Mouse (Mus musculus) bone marrow macrophage, adult 2 months (primary cell): ENCODE data around the gene Rps28.

ENCODE experiments used
- CTCF ChIP-seq: IDR thresholded peaks from 2 replicates; pipeline ENCODE4 v1.5.1; 2012; ENCODE audit warnings: low read depth, mild to moderate bottlenecking, low read length, moderate library complexity
- POLR2A ChIP-seq: IDR thresholded peaks from 2 replicates; pipeline ENCODE4 v1.6.1; 2012; ENCODE audit warnings: mild to moderate bottlenecking, low read depth, low read length, borderline replicate concordance

DNA sequence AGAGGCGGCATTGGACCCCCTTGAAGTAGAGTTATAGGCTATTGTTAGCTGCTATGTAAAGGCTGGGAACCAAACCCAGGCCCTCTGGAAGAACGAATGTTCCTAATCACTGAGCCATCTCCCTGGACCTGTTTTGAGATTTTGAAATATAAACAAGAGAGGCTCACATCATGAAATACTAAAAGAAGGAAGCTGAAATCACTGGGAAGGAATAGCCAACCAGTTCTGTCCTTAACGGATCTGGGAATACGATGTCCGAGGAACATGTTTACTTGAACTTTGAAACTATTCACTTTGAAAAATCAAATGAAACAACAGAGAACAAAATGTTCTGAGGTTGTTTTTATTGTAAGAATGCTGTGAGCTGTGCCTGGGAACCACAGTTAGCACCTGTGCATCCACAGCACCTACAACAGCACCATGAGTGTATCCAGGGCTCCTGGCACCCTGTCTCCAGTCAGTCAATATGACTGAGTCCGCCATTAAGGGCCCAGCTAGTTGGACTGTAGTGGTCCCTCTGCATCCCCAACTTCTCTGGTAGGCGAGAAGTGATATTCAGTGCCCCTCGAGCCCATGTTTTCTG, 49.7 kb downstream of the Rps28 start:
- no peak for TF ChIP-seq POLR2A
- TF ChIP-seq CTCF, result no peak
